Mouse (Mus musculus) adrenal gland, postnatal 14 days (tissue): Measurements from ENCODE around the gene Epha4. TPM values are rescaled to one million over a fixed set of nuclear protein-coding genes. Genes with fewer than 3 reads are reported as not detected.

Source experiments
- DNase-seq: peaks from one replicate; pipeline ENCODE4 v3.0.0; 2021; ENCODE audit warnings: mixed read lengths
- total RNA-seq: library from RNA; stranded (reverse); gene quantifications from 2 replicates; pipeline ENCODE4 v1.2.3, GENCODE M21; 2021

Gene Epha4
- total RNA-seq, 1 experiment from 2014 or later = 4.1 TPM

GRCm38 (mm10) chr1:77404537-77404936 lies 110.4 kb downstream of the Epha4 start:
- DNase-seq = no peak

GRCm38 (mm10) chr1:77402942-77403341 lies 111.9 kb downstream of the Epha4 start:
- DNase-seq = no peak

GRCm38 (mm10) chr1:77401465-77401864 lies 113.4 kb downstream of the Epha4 start:
- DNase-seq = no peak

GRCm38 (mm10) chr1:77391590-77391989 lies 123.3 kb downstream of the Epha4 start:
- no peak for DNase-seq

- no peak for DNase-seq
Observed at GRCm38 (mm10) chr1:77389069-77389468, 125.8 kb downstream of the Epha4 start.

GRCm38 (mm10) chr1:77388556-77388955 lies 126.3 kb downstream of the Epha4 start:
- DNase-seq = no peak

- DNase-seq = no peak
Observed at GRCm38 (mm10) chr1:77385613-77386012, 129.3 kb downstream of the Epha4 start.

GRCm38 (mm10) chr1:77383466-77383865 lies 131.4 kb downstream of the Epha4 start:
- DNase-seq = no peak

GRCm38 (mm10) chr1:77377550-77377980 lies 137.3 kb downstream of the Epha4 start:
- DNase-seq = no peak

- DNase-seq = no peak
Observed at GRCm38 (mm10) chr1:77374054-77374453, 140.8 kb downstream of the Epha4 start.

- no peak for DNase-seq
Observed at GRCm38 (mm10) chr1:77370921-77371320, 144.0 kb downstream of the Epha4 start.

- no peak for DNase-seq
Observed at GRCm38 (mm10) chr1:77369255-77369837, 145.5 kb downstream of the Epha4 start.

- DNase-seq = no peak
Observed at GRCm38 (mm10) chr1:77365850-77366249, 149.0 kb downstream of the Epha4 start.

- DNase-seq = no peak
Observed at GRCm38 (mm10) chr1:77364596-77364995, 150.3 kb downstream of the Epha4 start.

GRCm38 (mm10) chr1:77363848-77364247 lies 151.0 kb downstream of the Epha4 start:
- no peak for DNase-seq

GRCm38 (mm10) chr1:77346459-77346858 lies 168.4 kb downstream of the Epha4 start:
- DNase-seq = no peak

GRCm38 (mm10) chr1:77343792-77344191 lies 171.1 kb downstream of the Epha4 start:
- no peak for DNase-seq

- DNase-seq = no peak
Observed at GRCm38 (mm10) chr1:77339701-77340100, 175.2 kb downstream of the Epha4 start.

- no peak for DNase-seq
Observed at GRCm38 (mm10) chr1:77338346-77338745, 176.5 kb downstream of the Epha4 start.

- DNase-seq = no peak
Observed at GRCm38 (mm10) chr1:77336937-77337336, 178.0 kb downstream of the Epha4 start.

- no peak for DNase-seq
Observed at GRCm38 (mm10) chr1:77318597-77319127, 196.2 kb downstream of the Epha4 start.
